Mouse (Mus musculus): ENCODE measurements around the gene Asb6. TPM values are rescaled to one million over a fixed set of nuclear protein-coding genes. Genes with fewer than 3 reads are reported as not detected.

Gene Asb6
- polyA plus RNA-seq, 1 experiment from 2014 or later: 38.5 TPM

GRCm38 (mm10) chr2:30845152-30846070, 15.3 kb upstream of the Asb6 start:
- no peaks in the 10 kb centered on the region for H3K36me3 ChIP-seq (ENCODE audit: control insufficient read depth, insufficient read depth, low read length)
- no peaks in the 10 kb centered on the region for H3K9me3 ChIP-seq (ENCODE audit: control insufficient read depth, low read length)
- H3K9ac ChIP-seq (replicated peaks; ENCODE audit: low read length): peak overlapping the region; percentile 51
- ATAC-seq (ENCODE audit: low FRiP score, low TSS enrichment) (no peak), DNase-seq (no peak)
- peaks cover 8% of the 10 kb centered on the region; the same call in 1 of the 2 replicates for H3K4me1 ChIP-seq (ENCODE audit: control insufficient read depth, insufficient read depth, low read length)
- H3K27me3 ChIP-seq (ENCODE audit: control insufficient read depth, insufficient read depth, low read length): peaks cover 27% of the 10 kb centered on the region
- WGBS: under 1% methylated on average over 80 of the region's 80 CpGs
- H3K4me2 ChIP-seq (ENCODE audit: low read length): peak overlapping the region; percentile 69
- no peak overlapping the region for H3K27ac ChIP-seq (replicated peaks; ENCODE audit: low read depth, low read length)
- peak overlapping the region; percentile 38 for H3K4me3 ChIP-seq (replicated peaks; ENCODE audit: low read depth, low read length)

DNA sequence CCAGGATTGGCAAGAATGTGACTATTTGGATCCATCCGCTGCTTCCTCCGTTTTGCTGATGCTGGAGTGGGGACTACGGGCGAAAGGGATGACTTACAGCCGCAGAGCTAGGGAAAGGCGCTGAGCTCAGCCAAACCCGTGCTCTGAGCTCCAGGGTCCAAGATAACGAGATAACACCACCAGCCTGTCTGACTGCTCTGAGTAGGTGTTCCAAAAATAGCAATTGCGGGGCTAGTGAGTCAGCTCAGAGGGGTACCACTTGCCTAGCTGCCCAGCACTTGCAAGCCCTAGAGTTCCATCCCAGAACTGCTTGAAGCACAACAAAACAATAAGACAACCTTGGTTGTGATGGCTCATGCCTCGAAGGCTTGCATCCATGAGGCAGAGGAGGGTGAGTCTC, 12.5 kb upstream of the Asb6 start:
- ATAC-seq (ENCODE audit: low FRiP score, low TSS enrichment) (no peak), DNase-seq (no peak)
- 71% methylated on average over 10 of the region's 10 CpGs for WGBS
- no peak overlapping the region for H3K27ac ChIP-seq (replicated peaks; ENCODE audit: low read depth, low read length)
- no peak overlapping the region for H3K4me2 ChIP-seq (ENCODE audit: low read length)
- H3K36me3 ChIP-seq (ENCODE audit: control insufficient read depth, insufficient read depth, low read length): no peaks in the 10 kb centered on the region
- H3K9me3 ChIP-seq (ENCODE audit: control insufficient read depth, low read length): no peaks in the 10 kb centered on the region
- peaks cover 8% of the 10 kb centered on the region; the same call in 1 of the 2 replicates for H3K4me1 ChIP-seq (ENCODE audit: control insufficient read depth, insufficient read depth, low read length)
- H3K9ac ChIP-seq (replicated peaks; ENCODE audit: low read length): no peak overlapping the region
- no peak overlapping the region for H3K4me3 ChIP-seq (replicated peaks; ENCODE audit: low read depth, low read length)
- H3K27me3 ChIP-seq (ENCODE audit: control insufficient read depth, insufficient read depth, low read length): peaks cover 27% of the 10 kb centered on the region

DNA sequence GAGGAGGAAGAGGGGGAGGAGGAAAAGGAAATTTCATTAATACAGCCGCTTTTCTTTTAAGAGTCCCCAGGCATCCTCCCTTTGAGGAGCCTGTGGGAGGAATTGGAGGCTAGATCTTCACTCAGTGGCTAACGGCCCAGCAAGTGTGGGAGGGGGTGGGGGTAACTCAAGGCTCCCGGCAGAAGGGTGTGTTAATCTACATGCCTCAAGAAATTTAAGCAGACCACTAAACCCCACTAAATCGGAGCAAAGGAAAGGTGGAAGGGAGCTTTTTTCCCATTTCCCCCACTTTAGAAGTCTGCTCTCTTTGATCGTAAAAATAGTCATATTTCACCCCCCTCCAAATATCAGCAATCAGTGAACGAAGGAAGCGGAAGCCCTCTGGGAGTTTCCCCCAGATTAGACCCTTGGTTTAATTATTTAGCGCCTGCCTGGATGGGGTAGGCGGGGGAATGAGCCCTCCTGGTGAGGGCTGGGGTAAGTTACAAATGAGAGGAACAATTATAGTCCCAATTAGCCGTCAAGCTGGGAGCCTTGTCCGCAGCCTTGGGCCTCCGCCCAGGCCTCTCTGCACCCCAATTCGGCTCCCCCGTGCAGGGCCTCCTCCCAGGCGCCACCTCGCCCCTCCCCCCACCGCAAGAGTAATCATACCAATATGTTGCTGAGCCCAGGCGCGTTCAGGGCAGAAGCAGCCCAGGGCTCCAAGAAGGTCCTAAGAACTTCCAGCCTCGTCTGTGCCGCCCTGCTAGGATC, 6.3 kb upstream of the Asb6 start:
- H3K27me3 ChIP-seq (ENCODE audit: control insufficient read depth, insufficient read depth, low read length): no peaks in the 10 kb centered on the region
- H3K9me3 ChIP-seq (ENCODE audit: control insufficient read depth, low read length): no peaks in the 10 kb centered on the region
- 17% methylated on average over 21 of the region's 21 CpGs for whole genome bisulfite sequencing
- H3K4me2 ChIP-seq (ENCODE audit: low read length): no peak overlapping the region
- DNase-seq: no peak
- H3K4me3 ChIP-seq (replicated peaks; ENCODE audit: low read depth, low read length): no peak overlapping the region
- ATAC-seq (ENCODE audit: low FRiP score, low TSS enrichment): no peak
- peaks cover 4% of the 10 kb centered on the region; the same call in 1 of the 2 replicates for H3K4me1 ChIP-seq (ENCODE audit: control insufficient read depth, insufficient read depth, low read length)
- no peak overlapping the region for H3K27ac ChIP-seq (replicated peaks; ENCODE audit: low read depth, low read length)
- H3K9ac ChIP-seq (replicated peaks; ENCODE audit: low read length): no peak overlapping the region
- H3K36me3 ChIP-seq (ENCODE audit: control insufficient read depth, insufficient read depth, low read length): no peaks in the 10 kb centered on the region

- H3K9ac ChIP-seq (replicated peaks; ENCODE audit: low read length): no peak within 1 kb of the TSS
- no peaks in the 10 kb centered on the region for H3K27me3 ChIP-seq (ENCODE audit: control insufficient read depth, insufficient read depth, low read length)
- no peak within 1 kb of the TSS for H3K27ac ChIP-seq (replicated peaks; ENCODE audit: low read depth, low read length)
- H3K36me3 ChIP-seq (ENCODE audit: control insufficient read depth, insufficient read depth, low read length): no peaks in the 10 kb centered on the region
- H3K4me1 ChIP-seq (ENCODE audit: control insufficient read depth, insufficient read depth, low read length): peaks cover 4% of the 10 kb centered on the region; the same call in 1 of the 2 replicates
- 68% methylated on average over 9 of the region's 10 CpGs for WGBS
- no peak for DNase-seq
- H3K4me3 ChIP-seq (replicated peaks; ENCODE audit: low read depth, low read length): no peak within 1 kb of the TSS
- no peak within 1 kb of the TSS for H3K4me2 ChIP-seq (ENCODE audit: low read length)
- H3K9me3 ChIP-seq (ENCODE audit: control insufficient read depth, low read length): no peaks in the 10 kb centered on the region
- ATAC-seq (ENCODE audit: low FRiP score, low TSS enrichment): no peak
Observed at GRCm38 (mm10) chr2:30834373-30835022, 4.4 kb upstream of the Asb6 start, which contains the start of gene Prrx2. Gene Prrx2, plus strand, starts transcription at chr2:30834972.

DNA sequence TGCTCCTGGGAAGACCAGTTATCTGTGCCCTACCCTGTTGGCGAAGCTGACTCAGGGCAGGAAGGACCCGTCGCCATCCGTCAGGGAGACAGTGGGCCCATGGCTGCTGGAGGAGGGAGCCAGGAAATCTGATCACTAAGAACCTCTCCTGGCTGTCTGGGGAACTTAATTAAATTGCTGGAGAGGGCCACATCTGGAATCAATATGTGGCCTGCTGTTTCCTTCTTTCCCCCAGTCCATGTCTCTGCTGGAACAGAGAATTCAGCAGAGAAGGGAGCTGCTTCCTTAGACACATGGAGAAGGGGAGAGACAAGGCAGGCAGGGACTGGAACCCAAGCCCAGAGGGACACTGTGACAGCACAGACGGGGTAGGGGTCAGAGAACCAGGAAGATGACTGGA, 3.5 kb upstream of the Asb6 start:
- Histone ChIP-seq H3K27ac (replicated peaks; ENCODE audit: low read depth, low read length) (no peak overlapping the region), H3K4me2 (ENCODE audit: low read length) (no peak overlapping the region), H3K9me3 (ENCODE audit: control insufficient read depth, low read length) (no peaks in the 10 kb centered on the region), H3K4me1 (ENCODE audit: control insufficient read depth, insufficient read depth, low read length) (peaks cover 4% of the 10 kb centered on the region; the same call in 1 of the 2 replicates), H3K4me3 (replicated peaks; ENCODE audit: low read depth, low read length) (no peak overlapping the region), H3K27me3 (ENCODE audit: control insufficient read depth, insufficient read depth, low read length) (no peaks in the 10 kb centered on the region), H3K9ac (replicated peaks; ENCODE audit: low read length) (no peak overlapping the region), H3K36me3 (ENCODE audit: control insufficient read depth, insufficient read depth, low read length) (no peaks in the 10 kb centered on the region)
- no peak for DNase-seq
- no peak for ATAC-seq (ENCODE audit: low FRiP score, low TSS enrichment)
- 61% methylated on average over 5 of the region's 5 CpGs for WGBS

DNA sequence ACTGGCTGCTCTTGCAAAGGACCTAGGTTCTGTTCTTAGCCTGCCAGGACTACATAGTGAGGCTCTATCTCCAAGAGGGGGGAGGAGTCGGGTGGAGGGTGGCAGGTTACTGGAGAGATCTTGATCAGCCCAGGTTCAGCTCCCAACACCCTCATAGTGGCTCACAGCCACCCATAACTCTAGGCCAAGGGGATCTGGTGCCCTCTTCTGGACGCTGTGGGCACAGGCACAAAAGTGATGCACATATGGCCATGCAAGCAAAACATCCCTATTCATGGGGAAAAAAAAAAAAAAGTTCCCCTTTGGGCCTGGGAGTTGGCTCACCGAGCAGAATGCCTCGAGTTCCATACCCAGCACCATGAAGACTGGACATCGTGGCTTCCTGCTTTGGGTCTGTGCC, 818 bp downstream of the Asb6 start:
- no peaks in the 10 kb centered on the region for H3K9me3 ChIP-seq (ENCODE audit: control insufficient read depth, low read length)
- ATAC-seq (ENCODE audit: low FRiP score, low TSS enrichment): no peak
- H3K4me1 ChIP-seq (ENCODE audit: control insufficient read depth, insufficient read depth, low read length): peaks cover 14% of the 10 kb centered on the region
- H3K27me3 ChIP-seq (ENCODE audit: control insufficient read depth, insufficient read depth, low read length): no peaks in the 10 kb centered on the region
- 37% methylated on average over 5 of the region's 5 CpGs for WGBS
- peak; percentile 17 for DNase-seq
- H3K9ac ChIP-seq (replicated peaks; ENCODE audit: low read length): no peak overlapping the region
- H3K36me3 ChIP-seq (ENCODE audit: control insufficient read depth, insufficient read depth, low read length): peaks cover 16% of the 10 kb centered on the region
- H3K4me2 ChIP-seq (ENCODE audit: low read length): no peak overlapping the region
- H3K4me3 ChIP-seq (replicated peaks; ENCODE audit: low read depth, low read length): no peak overlapping the region
- H3K27ac ChIP-seq (replicated peaks; ENCODE audit: low read depth, low read length): no peak overlapping the region

GRCm38 (mm10) chr2:30827749-30828475, 2.2 kb downstream of the Asb6 start:
- Histone ChIP-seq H3K4me1 (ENCODE audit: control insufficient read depth, insufficient read depth, low read length) (peaks cover 14% of the 10 kb centered on the region), H3K27me3 (ENCODE audit: control insufficient read depth, insufficient read depth, low read length) (no peaks in the 10 kb centered on the region), H3K27ac (replicated peaks; ENCODE audit: low read depth, low read length) (peak overlapping the region; percentile 63; the same call in 1 of the 2 replicates), H3K9ac (replicated peaks; ENCODE audit: low read length) (peak overlapping the region; percentile 87), H3K36me3 (ENCODE audit: control insufficient read depth, insufficient read depth, low read length) (peaks cover 30% of the 10 kb centered on the region), H3K9me3 (ENCODE audit: control insufficient read depth, low read length) (no peaks in the 10 kb centered on the region), H3K4me3 (replicated peaks; ENCODE audit: low read depth, low read length) (peak overlapping the region; percentile 62), H3K4me2 (ENCODE audit: low read length) (peak overlapping the region; percentile 98)
- under 1% methylated on average over 63 of the region's 63 CpGs for WGBS
- ATAC-seq (ENCODE audit: low FRiP score, low TSS enrichment): peak; percentile 90
- DNase-seq: peak; percentile 97
